Mouse (Mus musculus) thymus, postnatal 0 days (tissue): ENCODE results near the gene Akap12. TPM values are rescaled to one million over a fixed set of nuclear protein-coding genes. Genes with fewer than 3 reads are reported as not detected.
A peak's percentile ranks its signal among the peaks of the same experiment; 100 is the strongest.

Experiments
- DNase-seq: peaks from one replicate; pipeline ENCODE4 v3.0.0-alpha.2; 2015; ENCODE audit warnings: low spot score
- polyA plus RNA-seq: library from polyadenylated mRNA; unstranded; fragments of >200 nt; fragmentation: Nextera tagmentation; extraction: Ambion mirVana; gene quantifications from 2 replicates; pipeline ENCODE4 v1.2.1, GENCODE M21; 2015

Akap12 gene
- polyA plus RNA-seq, 1 experiment from 2014 or later, result 16.0 TPM

- DNase-seq, result no peak
These were observed 129.1 kb downstream of the Akap12 start for GRCm38 (mm10) chr10:4395321-4395720.

GRCm38 (mm10) chr10:4398058-4398457 lies 131.9 kb downstream of the Akap12 start:
- DNase-seq, result no peak

- DNase-seq, result peak; percentile 71
These were observed 138.8 kb downstream of the Akap12 start for GRCm38 (mm10) chr10:4404895-4405491.

GRCm38 (mm10) chr10:4405511-4405910 lies 139.3 kb downstream of the Akap12 start:
- DNase-seq, result no peak

- DNase-seq, result no peak
These were observed 141.0 kb downstream of the Akap12 start for GRCm38 (mm10) chr10:4407191-4407590.

Other genes with a start within 250 kb of the Akap12 start
- gene Zbtb2, start 121.7 kb downstream of the Akap12 start, polyA plus RNA-seq, result 21.0 and 21.2 TPM in 2 replicates
- gene Rmnd1, start 166.0 kb downstream of the Akap12 start, polyA plus RNA-seq, result 37.1 and 38.7 TPM in 2 replicates
- gene Armt1, start 166.1 kb downstream of the Akap12 start, polyA plus RNA-seq, result 33.4 and 37.8 TPM in 2 replicates
- 0.15 and 0.23 TPM in 2 replicates for gene Ccdc170, start 216.1 kb downstream of the Akap12 start, polyA plus RNA-seq